Mouse (Mus musculus) cerebellum, adult 2 months (tissue): ENCODE measurements at regions not wholly inside any gene's neighbourhood (a gene's known extent, or its start where the extent isn't known, plus 50 kb on each side); places are given as distances from the start of the nearest gene placed in this dataset.

Experiments
- CTCF ChIP-seq: fragments of 200-500 bp; IDR thresholded peaks from 2 replicates; pipeline ENCODE4 v1.5.1; 2011; ENCODE audit warnings: low read depth, mild to moderate bottlenecking, control low read depth, low read length, moderate library complexity, borderline replicate concordance; ENCODE audit not compliant: insufficient read depth
- POLR2A ChIP-seq: fragments of 200-500 bp; IDR thresholded peaks from 2 replicates; pipeline ENCODE4 v1.6.1; 2011; ENCODE audit warnings: low read length, control low read depth, borderline replicate concordance; ENCODE audit not compliant: insufficient read depth

DNA sequence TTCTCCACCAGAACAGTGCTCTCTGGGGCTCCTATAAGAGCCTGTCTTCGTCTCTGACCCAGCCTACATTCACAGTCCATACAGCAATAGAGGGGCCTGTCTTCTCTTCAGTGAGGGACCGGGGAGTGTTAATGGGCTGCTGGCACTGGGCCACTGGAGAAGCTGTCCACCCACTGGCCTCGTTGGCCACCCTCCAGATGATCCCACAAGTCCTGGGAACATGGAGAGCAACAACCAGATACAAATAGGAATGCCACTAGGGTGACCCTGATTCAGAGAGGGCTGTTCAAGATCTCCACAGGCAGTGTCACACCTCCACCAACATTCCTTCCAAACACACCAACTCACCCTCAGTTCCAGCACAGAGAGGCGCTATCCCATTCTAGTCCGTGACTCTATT is 69.7 kb upstream of the Shisa3 start:
- no peak for TF ChIP-seq CTCF
- no peak for TF ChIP-seq POLR2A
